In the genomic region with DNA sequence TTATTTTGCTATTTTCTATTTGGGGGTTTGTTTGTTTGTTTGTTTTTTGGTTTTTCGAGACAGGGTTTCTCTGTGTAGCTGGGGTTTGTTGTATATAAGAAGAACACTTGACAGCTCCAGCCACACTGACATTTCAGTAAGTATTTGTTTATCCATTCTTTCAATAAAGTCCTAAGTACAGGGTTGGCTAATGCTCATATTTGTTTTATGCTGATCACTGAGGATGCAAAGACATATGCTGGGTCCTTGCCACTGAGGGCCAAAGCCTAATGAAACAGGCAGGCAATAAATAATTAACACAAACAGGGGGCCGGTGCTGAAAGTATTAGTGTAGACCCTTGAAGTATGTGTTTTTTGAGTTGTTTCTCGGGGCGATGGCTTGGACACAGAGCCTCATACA, we compare ENCODE assay signal across 30 mouse cellular contexts. TPM values are rescaled to one million over a fixed set of nuclear protein-coding genes. Genes with fewer than 3 reads are reported as not detected.
"Had no signal": no experiment of that assay in that cellular context is flagged by ENCODE, and none has a peak within 500 bp of the region (broad histone marks: within the 10 kb centered on the region; RNA-seq: fewer than 3 reads in every experiment).

No protein-coding gene starts in this region.

- DNase-seq: cerebellum, adult 2 months; cerebellum, adult 8-10 months; cerebellum, adult 9-10 months; cerebellum, adult 9-11 months; cerebellum, postnatal 10 days; cerebellum, postnatal 14 days; cerebellum, postnatal 25 days; cerebellum, postnatal 36 days; embryo, embryonic 11 days; forebrain, postnatal 0 days; gastrocnemius, adult 2 months; gastrocnemius, postnatal 10 days; gastrocnemius, postnatal 14 days; gastrocnemius, postnatal 25 days; gastrocnemius, postnatal 36 days; heart, adult 11 months; heart, adult 18-20 months had no signal

- H3K4me3 ChIP-seq: embryonic facial prominence, embryonic 10.5 days; embryonic facial prominence, embryonic 12.5 days; embryonic facial prominence, embryonic 13.5 days; embryonic facial prominence, embryonic 15.5 days; erythroblast, embryonic 14.5 days; forebrain, embryonic 10.5 days; forebrain, embryonic 12.5 days; forebrain, embryonic 13.5 days; forebrain, embryonic 15.5 days; gastrocnemius, adult 2 months had no signal

- H3K27me3 ChIP-seq: embryonic facial prominence, embryonic 12.5 days; embryonic facial prominence, embryonic 13.5 days; embryonic facial prominence, embryonic 15.5 days; forebrain, embryonic 12.5 days; forebrain, embryonic 13.5 days; forebrain, embryonic 15.5 days had no signal

- ATAC-seq: forebrain, embryonic 13.5 days; forebrain, embryonic 14.5 days; forebrain, embryonic 15.5 days; forebrain, embryonic 16.5 days; forebrain, postnatal 0 days had no signal

- H3K9me3 ChIP-seq: embryonic facial prominence, embryonic 10.5 days; embryonic facial prominence, embryonic 12.5 days; embryonic facial prominence, embryonic 13.5 days; embryonic facial prominence, embryonic 15.5 days; forebrain, embryonic 10.5 days; forebrain, embryonic 12.5 days; forebrain, embryonic 13.5 days; forebrain, embryonic 15.5 days had no signal

- H3K9ac ChIP-seq: embryonic facial prominence, embryonic 12.5 days; embryonic facial prominence, embryonic 13.5 days; embryonic facial prominence, embryonic 15.5 days; forebrain, embryonic 12.5 days; forebrain, embryonic 13.5 days; forebrain, embryonic 15.5 days; forebrain, postnatal 0 days had no signal

- H3K27ac ChIP-seq: embryonic facial prominence, embryonic 10.5 days; embryonic facial prominence, embryonic 12.5 days; embryonic facial prominence, embryonic 13.5 days; embryonic facial prominence, embryonic 15.5 days; forebrain, embryonic 10.5 days; forebrain, embryonic 12.5 days; forebrain, embryonic 13.5 days; forebrain, embryonic 15.5 days; gastrocnemius, adult 2 months had no signal

- H3K4me2 ChIP-seq: embryonic facial prominence, embryonic 12.5 days; embryonic facial prominence, embryonic 13.5 days; embryonic facial prominence, embryonic 15.5 days; forebrain, embryonic 12.5 days; forebrain, embryonic 13.5 days; forebrain, embryonic 15.5 days had no signal

- H3K4me1 ChIP-seq: embryonic facial prominence, embryonic 10.5 days; embryonic facial prominence, embryonic 12.5 days; embryonic facial prominence, embryonic 13.5 days; embryonic facial prominence, embryonic 15.5 days; forebrain, embryonic 12.5 days; forebrain, embryonic 13.5 days; forebrain, embryonic 15.5 days had no signal

- H3K36me3 ChIP-seq: embryonic facial prominence, embryonic 10.5 days; embryonic facial prominence, embryonic 12.5 days; embryonic facial prominence, embryonic 13.5 days; embryonic facial prominence, embryonic 15.5 days; forebrain, embryonic 10.5 days; forebrain, embryonic 12.5 days; forebrain, embryonic 15.5 days had no signal

RNA-seq across cellular contexts. Expression of a gene that starts 54.7 kb away (rescaled TPM):
- total RNA-seq: gastrocnemius, adult 8-10 months; gastrocnemius, postnatal 14 days; gastrocnemius, postnatal 25 days; gastrocnemius, postnatal 36 days; granulocyte monocyte progenitor cell, adult 5-6 weeks; heart, adult 18-20 months had no signal
- polyA plus RNA-seq: erythroblast, embryonic 14.5 days had no signal
